Mouse (Mus musculus) liver, embryonic 15.5 days (tissue): ENCODE measurements around the gene 1110065P20Rik. TPM values are rescaled to one million over a fixed set of nuclear protein-coding genes. Genes with fewer than 3 reads are reported as not detected.

ENCODE experiments used
- ATAC-seq: fragments of 200-750 bp; cut with Nextera tagmentation; 2 replicates; pipeline ENCODE4 v1.8.0; 2017; ENCODE audit warnings: moderate number of reproducible peaks, mild to moderate bottlenecking, moderate library complexity; ENCODE audit not compliant: insufficient read depth
- H3K27ac ChIP-seq: fragments of 300-500 bp; sonication (generic); replicated peaks from 2 replicates; pipeline ENCODE4 v1.5.1; 2015; ENCODE audit warnings: mild to moderate bottlenecking, inconsistent platforms
- H3K27me3 ChIP-seq: fragments of 300-500 bp; sonication (generic); 2 replicates; pipeline ENCODE4 v1.6.1; 2015; ENCODE audit warnings: mild to moderate bottlenecking, inconsistent platforms
- H3K36me3 ChIP-seq: fragments of 300-500 bp; sonication (generic); replicated peaks from 2 replicates; pipeline ENCODE4 v1.6.1; 2015; ENCODE audit warnings: moderate library complexity, mild to moderate bottlenecking, inconsistent platforms
- H3K4me1 ChIP-seq: fragments of 300-500 bp; sonication (generic); replicated peaks from 2 replicates; pipeline ENCODE4 v1.6.1; 2015; ENCODE audit warnings: inconsistent platforms
- H3K4me2 ChIP-seq: fragments of 300-500 bp; sonication (generic); 2 replicates; pipeline ENCODE4 v1.6.1; 2015; ENCODE audit warnings: moderate library complexity, mild to moderate bottlenecking, inconsistent platforms
- H3K4me3 ChIP-seq: fragments of 300-500 bp; sonication (generic); replicated peaks from 2 replicates; pipeline ENCODE4 v1.5.1; 2015; ENCODE audit warnings: mild to moderate bottlenecking, inconsistent platforms
- H3K9ac ChIP-seq: fragments of 300-500 bp; sonication (generic); 2 replicates; pipeline ENCODE4 v1.6.1; 2015; ENCODE audit warnings: moderate library complexity, mild to moderate bottlenecking, inconsistent platforms
- H3K9me3 ChIP-seq: fragments of 300-500 bp; sonication (generic); replicated peaks from 2 replicates; pipeline ENCODE4 v1.6.1; 2016; ENCODE audit warnings: inconsistent platforms
- WGBS: fragments of 180-500 bp; shearing (Covaris S2); methylation state at CpG from one replicate; pipeline ENCODE4 v1.1.7; 2015; ENCODE audit warnings: mixed read lengths; ENCODE audit not compliant: insufficient replicate concordance; 5-methylcytosine and 5-hydroxymethylcytosine counted together
- polyA plus RNA-seq: library from polyadenylated mRNA; unstranded; fragments of >200 nt; fragmentation: Nextera tagmentation; extraction: Ambion mirVana; gene quantifications from 2 replicates; pipeline ENCODE4 v1.2.1, GENCODE M21; 2015

1110065P20Rik gene
- polyA plus RNA-seq, 1 experiment from 2014 or later = 12.6 TPM

- ATAC-seq = no peak
- 76% methylated on average over 14 of the region's 14 CpGs for WGBS
- Histone ChIP-seq H3K4me2 (no peak overlapping the region), H3K4me1 (no peaks in the 10 kb centered on the region), H3K9me3 (0 out of 2 replicates have a peak, but pooled peaks cover 2% of the 10 kb centered on the region), H3K9ac (no peak overlapping the region), H3K36me3 (peaks cover 95% of the 10 kb centered on the region), H3K27me3 (no peaks in the 10 kb centered on the region), H3K4me3 (no peak overlapping the region), H3K27ac (no peak overlapping the region)
Measured at GRCm38 (mm10) chr4:124838035-124838700, 12.8 kb downstream of the 1110065P20Rik start.

GRCm38 (mm10) chr4:124832796-124833195 is 18.2 kb downstream of the 1110065P20Rik start:
- Histone ChIP-seq H3K4me3 (no peak overlapping the region), H3K4me1 (no peaks in the 10 kb centered on the region), H3K27me3 (no peaks in the 10 kb centered on the region), H3K27ac (no peak overlapping the region), H3K36me3 (peaks cover 89% of the 10 kb centered on the region), H3K9ac (no peak overlapping the region), H3K9me3 (no peaks in the 10 kb centered on the region), H3K4me2 (no peak overlapping the region)
- 90% methylated on average over 10 of the region's 10 CpGs for WGBS
- ATAC-seq = no peak

- Histone ChIP-seq H3K4me2 (no peak overlapping the region), H3K9ac (no peak overlapping the region), H3K27me3 (no peaks in the 10 kb centered on the region), H3K9me3 (no peaks in the 10 kb centered on the region), H3K27ac (no peak overlapping the region), H3K4me1 (no peaks in the 10 kb centered on the region), H3K36me3 (peaks cover 88% of the 10 kb centered on the region), H3K4me3 (no peak overlapping the region)
- ATAC-seq = no peak
- WGBS = 70% methylated on average over 5 of the region's 5 CpGs
Measured at GRCm38 (mm10) chr4:124829671-124830070, 21.3 kb downstream of the 1110065P20Rik start.

- H3K27ac ChIP-seq = no peak overlapping the region
- no peaks in the 10 kb centered on the region for H3K4me1 ChIP-seq
Measured at GRCm38 (mm10) chr4:124825371-124825965, 25.5 kb downstream of the 1110065P20Rik start.

GRCm38 (mm10) chr4:124824967-124825366 is 26.0 kb downstream of the 1110065P20Rik start:
- no peak overlapping the region for H3K4me3 ChIP-seq
- H3K4me1 ChIP-seq = no peaks in the 10 kb centered on the region
- no peak overlapping the region for H3K9ac ChIP-seq
- H3K9me3 ChIP-seq = no peaks in the 10 kb centered on the region
- no peaks in the 10 kb centered on the region for H3K27me3 ChIP-seq
- no peak for ATAC-seq
- H3K27ac ChIP-seq = no peak overlapping the region
- 89% methylated on average over 6 of the region's 6 CpGs for WGBS
- no peak overlapping the region for H3K4me2 ChIP-seq
- peaks cover 92% of the 10 kb centered on the region for H3K36me3 ChIP-seq

More at GRCm38 (mm10) chr4:124825371-124825965, 25.5 kb downstream of the 1110065P20Rik start:
- no peaks in the 10 kb centered on the region for H3K27me3 ChIP-seq
- 92% methylated on average over 21 of the region's 21 CpGs for WGBS
- peaks cover 92% of the 10 kb centered on the region for H3K36me3 ChIP-seq
- no peak overlapping the region for H3K4me2 ChIP-seq
- H3K4me3 ChIP-seq = no peak overlapping the region
- H3K9me3 ChIP-seq = no peaks in the 10 kb centered on the region
- ATAC-seq = no peak
- H3K9ac ChIP-seq = no peak overlapping the region

- Histone ChIP-seq H3K27me3 (no peaks in the 10 kb centered on the region), H3K9ac (no peak overlapping the region), H3K4me2 (no peak overlapping the region), H3K4me3 (no peak overlapping the region), H3K27ac (no peak overlapping the region), H3K4me1 (peaks cover 18% of the 10 kb centered on the region), H3K36me3 (peaks cover 64% of the 10 kb centered on the region), H3K9me3 (no peaks in the 10 kb centered on the region)
- ATAC-seq = no peak
- WGBS = 80% methylated on average over 4 of the region's 4 CpGs
Measured at GRCm38 (mm10) chr4:124818832-124819231, 32.2 kb downstream of the 1110065P20Rik start.

- Histone ChIP-seq H3K4me3 (no peak overlapping the region), H3K27me3 (no peaks in the 10 kb centered on the region), H3K4me1 (peaks cover 18% of the 10 kb centered on the region), H3K9ac (no peak overlapping the region), H3K36me3 (peaks cover 57% of the 10 kb centered on the region), H3K9me3 (no peaks in the 10 kb centered on the region), H3K27ac (peak overlapping the region; percentile 19; the same call in 1 of the 2 replicates), H3K4me2 (peak overlapping the region; percentile 21; the same call in 1 of the 2 replicates)
- 12% methylated on average over 6 of the region's 6 CpGs for WGBS
- ATAC-seq = peak; percentile 92
Measured at GRCm38 (mm10) chr4:124817803-124818202, 33.2 kb downstream of the 1110065P20Rik start.

GRCm38 (mm10) chr4:124815901-124816300 is 35.1 kb downstream of the 1110065P20Rik start:
- WGBS = 87% methylated on average over 11 of the region's 11 CpGs
- Histone ChIP-seq H3K4me3 (no peak overlapping the region), H3K4me2 (no peak overlapping the region), H3K9ac (no peak overlapping the region), H3K27ac (no peak overlapping the region), H3K9me3 (no peaks in the 10 kb centered on the region), H3K4me1 (peaks cover 18% of the 10 kb centered on the region), H3K27me3 (no peaks in the 10 kb centered on the region), H3K36me3 (peaks cover 57% of the 10 kb centered on the region)
- no peak for ATAC-seq

GRCm38 (mm10) chr4:124811347-124811975 is 39.5 kb downstream of the 1110065P20Rik start:
- Histone ChIP-seq H3K9ac (no peak overlapping the region), H3K36me3 (peaks cover 65% of the 10 kb centered on the region), H3K4me3 (no peak overlapping the region), H3K27me3 (no peaks in the 10 kb centered on the region), H3K27ac (no peak overlapping the region), H3K4me1 (peaks cover 40% of the 10 kb centered on the region), H3K4me2 (no peak overlapping the region), H3K9me3 (no peaks in the 10 kb centered on the region)
- ATAC-seq = no peak
- WGBS = 68% methylated on average over 9 of the region's 9 CpGs

- H3K27me3 ChIP-seq = no peaks in the 10 kb centered on the region
- H3K36me3 ChIP-seq = peaks cover 66% of the 10 kb centered on the region
- ATAC-seq = no peak
- no peak overlapping the region for H3K4me3 ChIP-seq
- no peak overlapping the region for H3K9ac ChIP-seq
- H3K9me3 ChIP-seq = no peaks in the 10 kb centered on the region
- 74% methylated on average over 7 of the region's 7 CpGs for WGBS
- no peak overlapping the region for H3K27ac ChIP-seq
- H3K4me2 ChIP-seq = no peak overlapping the region
- peaks cover 54% of the 10 kb centered on the region for H3K4me1 ChIP-seq
Measured at GRCm38 (mm10) chr4:124810056-124810455, 40.9 kb downstream of the 1110065P20Rik start.

GRCm38 (mm10) chr4:124809136-124809883 is 41.7 kb downstream of the 1110065P20Rik start:
- no peak for ATAC-seq
- Histone ChIP-seq H3K9me3 (no peaks in the 10 kb centered on the region), H3K27ac (no peak overlapping the region), H3K4me2 (peak overlapping the region; percentile 11; the same call in 1 of the 2 replicates), H3K9ac (no peak overlapping the region), H3K4me1 (peaks cover 62% of the 10 kb centered on the region), H3K36me3 (peaks cover 74% of the 10 kb centered on the region), H3K27me3 (no peaks in the 10 kb centered on the region), H3K4me3 (no peak overlapping the region)
- WGBS = 45% methylated on average over 9 of the region's 9 CpGs
